Mouse (Mus musculus) skeletal muscle tissue, adult 2 months (tissue): ENCODE measurements around the gene Bmper.

Source experiments
- DNase-seq: peaks from one replicate; pipeline ENCODE4 v3.0.0-alpha.2; 2012; ENCODE audit warnings: low read depth, low spot score

The Bmper gene

GRCm38 (mm10) chr9:23364047-23364446 is 141.2 kb downstream of the Bmper start:
- DNase-seq = no peak

GRCm38 (mm10) chr9:23368124-23368523 is 145.2 kb downstream of the Bmper start:
- no peak for DNase-seq

- DNase-seq = no peak
Observed at GRCm38 (mm10) chr9:23374789-23375460, 152.0 kb downstream of the Bmper start.

GRCm38 (mm10) chr9:23377831-23378730 is 155.2 kb downstream of the Bmper start:
- DNase-seq = no peak

- DNase-seq = no peak
Observed at GRCm38 (mm10) chr9:23378731-23379170, 155.9 kb downstream of the Bmper start.

- DNase-seq = no peak
Observed at GRCm38 (mm10) chr9:23380171-23380835, 157.4 kb downstream of the Bmper start.

- peak; percentile 36 for DNase-seq
Observed at GRCm38 (mm10) chr9:23383291-23383690, 160.4 kb downstream of the Bmper start.

GRCm38 (mm10) chr9:23383837-23384236 is 161.0 kb downstream of the Bmper start:
- no peak for DNase-seq

- no peak for DNase-seq
Observed at GRCm38 (mm10) chr9:23384880-23385279, 162.0 kb downstream of the Bmper start.

- no peak for DNase-seq
Observed at GRCm38 (mm10) chr9:23386201-23386600, 163.3 kb downstream of the Bmper start.

GRCm38 (mm10) chr9:23390118-23390517 is 167.2 kb downstream of the Bmper start:
- DNase-seq = no peak

GRCm38 (mm10) chr9:23394652-23395317 is 171.9 kb downstream of the Bmper start:
- DNase-seq = no peak

GRCm38 (mm10) chr9:23396186-23396585 is 173.3 kb downstream of the Bmper start:
- DNase-seq = peak; percentile 78

GRCm38 (mm10) chr9:23397876-23398275 is 175.0 kb downstream of the Bmper start:
- DNase-seq = no peak

- DNase-seq = no peak
Observed at GRCm38 (mm10) chr9:23399638-23400284, 176.9 kb downstream of the Bmper start.

- no peak for DNase-seq
Observed at GRCm38 (mm10) chr9:23407416-23407815, 184.5 kb downstream of the Bmper start.

- no peak for DNase-seq
Observed at GRCm38 (mm10) chr9:23407935-23408781, 185.3 kb downstream of the Bmper start.

- no peak for DNase-seq
Observed at GRCm38 (mm10) chr9:23410567-23410966, 187.7 kb downstream of the Bmper start.

- no peak for DNase-seq
Observed at GRCm38 (mm10) chr9:23412956-23413355, 190.1 kb downstream of the Bmper start.

- no peak for DNase-seq
Observed at GRCm38 (mm10) chr9:23419107-23419506, 196.2 kb downstream of the Bmper start.
